Mouse (Mus musculus) fat pad, adult 2 months (tissue): ENCODE measurements around the gene Krt18.
"Not testable (repeated sequence)": the region's sequence is repeated elsewhere in the genome, so short reads cannot be mapped to it uniquely, and the experiment has no call there.

Experiments used
- DNase-seq: peaks from one replicate; pipeline ENCODE4 v3.0.0-alpha.2; 2011; ENCODE audit warnings: low read depth, low spot score; ENCODE audit errors: extremely low read depth

The Krt18 gene

DNA sequence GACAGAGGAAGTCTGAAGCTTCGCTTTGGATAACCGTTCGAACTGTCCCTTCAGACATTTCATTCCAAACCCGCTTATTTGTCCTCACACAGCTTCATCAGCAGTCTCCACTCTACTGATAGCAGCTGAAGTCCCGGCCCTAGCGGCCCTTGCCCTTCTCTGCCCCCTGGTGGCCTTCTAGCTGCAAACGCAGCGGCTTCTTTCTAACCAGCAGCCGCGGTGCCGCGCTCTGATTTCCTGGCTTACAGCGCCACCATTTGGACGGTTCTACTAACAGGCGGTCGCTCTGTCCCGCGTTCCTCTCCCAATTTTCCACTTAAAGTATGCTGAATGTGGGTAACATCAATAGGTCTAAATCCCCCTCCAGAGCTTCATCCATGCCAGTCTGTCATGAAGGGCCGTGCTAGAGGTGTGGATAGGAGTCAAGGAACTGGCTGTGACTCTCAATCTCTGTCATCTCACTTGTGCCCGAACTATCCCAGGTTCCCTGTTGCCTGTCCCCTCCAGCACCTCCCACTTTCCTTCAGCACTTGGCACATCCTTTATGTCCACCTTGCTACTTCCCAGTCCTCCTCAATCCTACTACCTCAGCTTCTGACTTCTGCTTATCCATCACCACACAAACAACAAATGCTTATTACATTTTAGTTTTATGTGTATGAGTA lies 37.8 kb downstream of the Krt18 start:
- DNase-seq: no peak

- DNase-seq: no peak
Measured at GRCm38 (mm10) chr15:102070476-102071467, 42.8 kb downstream of the Krt18 start.

DNA sequence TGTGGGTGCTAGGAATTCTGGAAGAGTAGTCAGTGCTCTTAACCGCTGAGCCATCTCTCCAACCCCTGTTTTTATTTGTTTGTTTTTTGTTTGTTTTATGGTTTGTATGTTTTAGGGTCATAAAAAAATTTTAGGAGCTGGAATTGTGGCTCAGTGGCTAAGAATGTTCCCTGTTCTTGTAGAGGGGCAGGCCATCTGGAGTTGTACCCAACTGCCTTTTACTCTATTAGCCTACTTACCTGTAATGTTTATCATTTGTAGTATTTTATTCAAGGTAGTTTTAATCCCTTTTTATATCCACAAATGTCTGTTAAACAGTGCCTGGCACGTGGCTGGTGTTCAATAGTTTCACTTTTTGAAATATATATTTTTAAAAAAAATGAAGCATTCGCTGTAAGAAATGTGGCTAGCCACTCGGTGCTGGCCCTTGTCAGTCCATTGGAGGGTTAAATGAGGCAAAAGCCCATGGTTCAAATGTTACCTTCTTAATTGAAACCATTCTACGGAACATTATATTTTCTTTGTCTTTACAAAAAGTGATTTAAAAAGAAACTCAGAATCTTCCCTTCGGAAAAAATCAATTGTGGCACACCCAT lies 45.1 kb downstream of the Krt18 start:
- no peak for DNase-seq

DNA sequence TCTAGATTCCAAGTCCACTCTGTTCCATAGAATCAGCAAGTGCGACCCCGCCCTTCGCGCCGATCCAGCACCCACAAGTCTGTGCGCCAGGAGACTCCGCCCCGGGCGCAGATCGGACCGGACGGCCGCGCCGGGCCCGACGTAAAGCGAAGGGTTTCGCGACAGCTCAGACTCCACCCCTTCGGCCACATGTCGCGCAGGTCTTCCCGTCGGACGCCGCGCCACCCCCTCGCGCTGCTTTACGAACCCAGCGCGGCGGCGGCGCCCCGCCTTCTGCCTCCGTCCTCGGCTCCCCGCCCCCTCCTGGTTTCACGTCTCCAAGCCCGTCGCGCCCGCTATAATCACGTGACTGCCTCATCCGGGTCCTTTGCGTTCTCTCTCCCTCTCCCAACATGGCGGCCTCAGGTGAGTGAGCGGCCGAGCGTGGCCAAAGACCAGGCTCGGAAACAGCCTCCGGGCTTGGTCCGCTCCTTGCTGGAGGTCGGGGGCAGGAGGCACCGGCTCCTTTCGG lies 45.6 kb downstream of the Krt18 start, which contains the start of gene Eif4b:
Eif4b (plus strand) TSS at position 215 of the 511 bp plus-strand sequence.
- DNase-seq: peak; percentile 73

- no peak for DNase-seq
Measured at GRCm38 (mm10) chr15:102074070-102074731, 46.2 kb downstream of the Krt18 start.

DNA sequence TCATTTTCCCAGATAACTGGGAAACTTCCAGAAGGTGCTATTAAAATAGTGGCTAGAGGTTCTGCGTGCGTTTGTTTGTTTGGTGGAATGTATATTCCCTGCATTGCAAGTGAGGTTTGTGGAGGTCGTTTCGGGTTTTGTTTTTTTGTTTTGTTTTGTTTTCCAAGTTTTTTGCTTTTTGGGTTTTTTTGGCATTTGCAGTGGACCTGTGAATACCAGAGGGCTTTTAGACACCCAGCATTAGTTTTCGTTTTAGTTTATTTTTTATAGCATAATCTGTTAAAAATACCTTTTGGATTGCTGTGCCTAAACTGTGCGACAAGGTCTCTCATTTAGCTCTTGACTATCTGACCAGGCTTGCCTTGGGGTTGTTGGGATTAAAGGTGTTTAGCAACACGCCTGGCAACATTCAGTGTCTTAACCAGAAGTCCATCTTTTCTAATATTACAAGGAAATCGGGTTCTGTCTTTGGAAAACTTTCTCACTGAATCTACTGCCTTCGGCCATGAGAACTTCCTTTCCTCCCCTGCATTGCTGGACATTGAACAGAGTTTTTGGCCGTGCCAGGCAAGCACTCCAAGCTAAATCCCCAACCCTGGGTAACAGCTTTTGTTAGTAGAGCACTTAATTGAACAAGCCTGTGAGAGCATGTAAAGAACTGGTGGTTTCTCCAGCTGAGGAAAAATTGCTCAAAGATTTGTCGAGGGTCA lies 47.1 kb downstream of the Krt18 start:
- DNase-seq: peak; percentile 71

GRCm38 (mm10) chr15:102077111-102077677 lies 49.2 kb downstream of the Krt18 start:
- no peak for DNase-seq

DNA sequence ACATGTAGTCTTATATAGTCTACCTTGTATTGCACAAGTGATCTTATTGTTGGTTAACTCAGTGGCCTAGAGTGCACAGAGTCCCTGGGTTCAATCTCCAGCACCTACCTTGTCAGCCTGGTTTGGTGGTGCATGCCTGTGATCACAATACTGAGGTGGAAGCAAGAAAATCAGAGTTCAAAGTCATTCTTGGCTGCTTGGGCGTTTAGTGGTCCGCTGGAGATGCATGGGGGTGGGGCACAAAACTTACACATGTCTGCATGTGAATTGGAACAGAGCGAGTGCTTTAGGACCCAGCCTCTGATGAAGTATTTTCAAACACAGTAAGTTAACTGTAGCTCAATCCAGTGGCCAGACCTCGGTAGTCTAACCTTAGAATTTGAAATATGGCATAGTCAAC lies 51.2 kb downstream of the Krt18 start:
- DNase-seq: no peak

DNA sequence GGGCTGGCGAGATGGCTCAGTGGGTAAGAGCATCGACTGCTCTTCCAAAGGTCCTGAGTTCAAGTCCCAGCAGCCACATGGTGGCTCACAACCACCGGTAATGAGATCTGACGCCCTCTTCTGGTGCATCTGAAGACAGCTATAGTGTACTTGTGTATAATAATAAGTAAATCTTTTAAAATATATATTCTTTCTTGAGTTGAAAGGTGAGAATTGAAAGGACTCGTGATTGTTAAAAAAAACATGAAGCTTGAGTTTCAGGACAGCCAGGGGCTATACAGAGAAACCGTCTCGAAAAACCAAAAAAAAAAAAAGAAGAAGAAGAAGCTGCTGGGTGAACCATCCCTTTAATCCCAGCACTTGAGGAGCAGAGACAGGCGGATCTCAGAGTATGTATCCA lies 51.9 kb downstream of the Krt18 start:
- not testable (repeated sequence) for DNase-seq

DNA sequence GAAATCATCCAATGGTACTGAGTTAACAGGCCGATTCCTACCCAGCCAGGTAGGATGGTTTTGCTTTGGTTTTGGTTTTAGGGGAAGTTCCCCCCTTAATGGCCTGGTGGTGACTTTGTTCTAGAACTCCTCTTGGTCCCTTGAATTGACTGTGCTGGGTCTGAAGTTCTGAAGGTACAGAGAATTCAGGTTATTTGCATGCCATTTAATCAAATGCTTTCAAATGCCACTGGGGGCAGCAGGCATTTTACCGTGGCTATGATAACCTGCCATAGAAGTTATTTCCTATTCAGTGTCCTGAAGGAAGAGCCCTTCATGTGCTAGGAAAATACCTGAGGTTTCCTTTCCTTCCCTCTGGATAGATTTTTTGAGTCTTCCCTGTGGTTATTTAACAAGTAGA lies 52.4 kb downstream of the Krt18 start:
- no peak for DNase-seq
